Mouse (Mus musculus): ENCODE measurements around the gene Olfr331.
"Not testable (repeated sequence)": the region's sequence is repeated elsewhere in the genome, so short reads cannot be mapped to it uniquely, and the experiment has no call there.

Olfr331 gene

GRCm38 (mm10) chr11:58502472-58502871 lies at the start of gene Olfr331:
Gene Olfr331, minus strand, starts transcription at chr11:58502572.
- not testable (repeated sequence) for DNase-seq

- no peak for DNase-seq
Measured at GRCm38 (mm10) chr11:58546322-58546721, 44.0 kb upstream of the Olfr331 start, which contains the start of gene Olfr329-ps. Gene Olfr329-ps, minus strand, starts transcription at chr11:58546422.

- not testable (repeated sequence) for DNase-seq
Measured at GRCm38 (mm10) chr11:58534736-58535135, 32.4 kb upstream of the Olfr331 start, which contains the start of gene Olfr330. Gene Olfr330, minus strand, starts transcription at chr11:58534836.

- peak; percentile 14 for DNase-seq
Measured at GRCm38 (mm10) chr11:58519756-58520155, 17.4 kb upstream of the Olfr331 start.

- peak; percentile 77 for DNase-seq
Measured at GRCm38 (mm10) chr11:58518916-58519315, 16.5 kb upstream of the Olfr331 start.

GRCm38 (mm10) chr11:58509058-58509457 lies 6.7 kb upstream of the Olfr331 start:
- DNase-seq = not testable (repeated sequence)

- no peak for DNase-seq
Measured at GRCm38 (mm10) chr11:58499290-58499689, 3.1 kb downstream of the Olfr331 start.

- no peak for DNase-seq
Measured at GRCm38 (mm10) chr11:58498761-58499160, 3.6 kb downstream of the Olfr331 start.

- no peak for DNase-seq
Measured at GRCm38 (mm10) chr11:58492455-58492854, 9.9 kb downstream of the Olfr331 start, which contains the start of gene Olfr332. Gene Olfr332, minus strand, starts transcription at chr11:58492555.

GRCm38 (mm10) chr11:58462170-58462569 lies 40.2 kb downstream of the Olfr331 start, which contains the start of gene Olfr30:
Gene Olfr30, minus strand, starts transcription at chr11:58462270.
- no peak for DNase-seq

- no peak for DNase-seq
Measured at GRCm38 (mm10) chr11:58453592-58453991, 48.8 kb downstream of the Olfr331 start.

- DNase-seq = no peak
Measured at GRCm38 (mm10) chr11:58452759-58453158, 49.6 kb downstream of the Olfr331 start, which contains the start of gene Lypd9. Gene Lypd9, minus strand, starts transcription at chr11:58452923.
